8 mouse cellular contexts compared by ENCODE assay signal in the genomic region with DNA sequence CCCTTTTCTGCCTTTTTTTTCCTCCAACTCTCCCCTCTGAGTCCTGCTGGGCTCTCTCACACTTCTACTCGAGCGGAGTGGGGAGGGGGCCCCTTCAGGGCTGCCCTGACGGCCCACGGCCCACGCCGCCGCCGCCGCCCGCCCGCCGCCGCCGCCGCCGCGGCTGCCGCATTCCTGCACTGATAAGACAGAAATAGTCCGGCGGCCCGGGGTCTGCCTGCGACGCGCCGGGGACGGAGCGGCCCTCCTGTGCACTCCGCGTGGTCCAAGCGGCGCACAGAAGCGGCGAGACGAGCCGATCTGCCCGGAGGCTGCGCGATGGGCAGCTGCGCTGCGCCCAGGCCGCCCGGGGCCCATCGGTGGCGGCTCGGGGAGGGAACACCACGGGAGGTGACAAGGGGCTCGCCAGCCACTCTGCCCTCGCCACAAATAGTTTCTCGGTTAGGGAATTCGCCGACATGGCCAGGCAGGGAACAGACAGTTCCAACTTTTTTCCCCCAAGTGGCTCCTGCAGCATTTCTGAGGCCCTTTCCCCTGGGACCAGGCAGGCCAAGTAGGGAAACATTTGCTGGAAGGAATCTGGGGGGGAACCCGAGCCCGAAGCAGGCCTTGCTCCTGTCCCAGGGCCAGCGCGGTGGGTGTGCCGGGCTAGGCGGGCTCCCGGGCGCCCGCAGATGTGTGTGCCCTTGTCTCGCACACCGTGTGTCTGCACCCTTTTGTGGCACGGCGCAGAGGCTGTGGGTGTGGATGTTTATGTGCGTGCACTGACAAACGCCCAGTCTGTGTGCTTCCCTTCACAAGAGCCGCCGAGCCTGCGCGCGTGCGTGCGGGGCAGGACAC. TPM values are rescaled to one million over a fixed set of nuclear protein-coding genes. Genes with fewer than 3 reads are reported as not detected.
DNase-seq lines count a peak whose midpoint lies in the region; ATAC-seq and TF ChIP-seq lines count a peak whose summit lies in the region.

No protein-coding gene starts in this region.

- no peak for TF ChIP-seq CTCF in cortical plate, adult 2 months (IDR thresholded peaks at IDR 0.05; ENCODE audit: extremely low read depth, insufficient read depth, low read length)
- no peak for TF ChIP-seq CTCF in lung, embryonic 14.5 days (IDR thresholded peaks at IDR 0.05; ENCODE audit: low read depth)

- peak overlapping the region; percentile 89 for H3K9ac ChIP-seq in lung, embryonic 14.5 days

- peak; percentile 80 to 82 for DNase-seq in right cerebral cortex, postnatal 10 days (ENCODE audit: low spot score in 2 of 2)
- no peak for DNase-seq in right cerebral cortex, adult 18-20 months
- DNase-seq in heart, adult 18-20 months = peak; percentile 86 to 88
- peak; percentile 69 for DNase-seq in kidney, adult 11 months
- peak; percentile 88 for DNase-seq in lung, embryonic 14.5 days
- DNase-seq in ovary, postnatal 10 days (ENCODE audit: low spot score) = peak; percentile 68
- no peak for DNase-seq in spleen, postnatal 4 days (ENCODE audit: low spot score in 2 of 2)

- ATAC-seq in lung, embryonic 14.5 days (ENCODE audit: insufficient read depth) = peak; percentile 51

- peak overlapping the region; percentile 35 for H3K4me3 ChIP-seq in cortical plate, adult 2 months (ENCODE audit: insufficient read depth, low read length)
- H3K4me3 ChIP-seq in lung, embryonic 14.5 days (ENCODE audit: low read depth, low read length) = peak overlapping the region; percentile 73

- H3K27ac ChIP-seq in cortical plate, adult 2 months (ENCODE audit: insufficient read depth, low read length) = peak overlapping the region; percentile 57
- peak overlapping the region; percentile 100 for H3K27ac ChIP-seq in lung, embryonic 14.5 days (ENCODE audit: low read depth)

- under 1% methylated on average over 72 of the region's 73 CpGs for WGBS in lung, embryonic 14.5 days

- peak; percentile 55; the same call in 1 of the 2 replicates for TF ChIP-seq POLR2A in cortical plate, adult 2 months (IDR thresholded peaks at IDR 0.05; ENCODE audit: extremely low read depth, insufficient read depth, low read length)

- no peaks in the 10 kb centered on the region for H3K36me3 ChIP-seq in lung, embryonic 14.5 days (ENCODE audit: insufficient read depth)

- H3K27me3 ChIP-seq in lung, embryonic 14.5 days (ENCODE audit: insufficient read depth, low read length) = peaks cover 6% of the 10 kb centered on the region; the same call in 1 of the 2 replicates

- peaks cover 10% of the 10 kb centered on the region for H3K4me1 ChIP-seq in cortical plate, adult 2 months (ENCODE audit: control insufficient read depth, insufficient read depth, low read length)
- H3K4me1 ChIP-seq in lung, embryonic 14.5 days (ENCODE audit: insufficient read depth) = peaks cover 40% of the 10 kb centered on the region

- no peaks in the 10 kb centered on the region for H3K9me3 ChIP-seq in lung, embryonic 14.5 days (ENCODE audit: low read depth, low read length)

- H3K4me2 ChIP-seq in lung, embryonic 14.5 days = peak overlapping the region; percentile 94

RNA-seq across cellular contexts. Expression of a gene that starts 15.6 kb away (rescaled TPM):
- 55.1 and 62.2 TPM in 2 replicates for polyA plus RNA-seq in cortical plate, adult 2 months (2012; rRNA removed)
- 1 to 10 TPM; 5.8 to 6.9 TPM for total RNA-seq in heart, adult 18-20 months (2021)
- 12.2 and 14.2 TPM in 2 replicates for polyA plus RNA-seq in lung, embryonic 14.5 days (2014; fragmentation: Nextera tagmentation; extraction: Ambion mirVana)

RNA-seq across cellular contexts. Expression of a gene that starts 22.1 kb away (rescaled TPM):
- 97.8 and 97.9 TPM in 2 replicates for polyA plus RNA-seq in cortical plate, adult 2 months (2012; rRNA removed)
- 10 to 100 TPM; 56.5 to 59.8 TPM for total RNA-seq in heart, adult 18-20 months (2021)
- polyA plus RNA-seq in lung, embryonic 14.5 days (2014; fragmentation: Nextera tagmentation; extraction: Ambion mirVana) = 37.2 and 39.1 TPM in 2 replicates

RNA-seq across cellular contexts. Expression of a gene that starts 24.9 kb away (rescaled TPM):
- polyA plus RNA-seq in cortical plate, adult 2 months (2012; rRNA removed) = 83.6 and 87.1 TPM in 2 replicates
- total RNA-seq in heart, adult 18-20 months (2021) = 10 to 100 TPM; 53.5 to 54.9 TPM
- 119 and 120 TPM in 2 replicates for polyA plus RNA-seq in lung, embryonic 14.5 days (2014; fragmentation: Nextera tagmentation; extraction: Ambion mirVana)

RNA-seq across cellular contexts. Expression of a gene that starts 45.5 kb away (rescaled TPM):
- polyA plus RNA-seq in cortical plate, adult 2 months (2012; rRNA removed) = 0.04 and 0.11 TPM in 2 replicates
- not detected for total RNA-seq in heart, adult 18-20 months (2021)
- polyA plus RNA-seq in lung, embryonic 14.5 days (2014; fragmentation: Nextera tagmentation; extraction: Ambion mirVana) = not detected in 2 replicates

Comparison
In these comparisons a context has a peak if more than half of its experiments do, and no peak if none do; other contexts are left out.
1. DNase-seq: peak in right cerebral cortex, postnatal 10 days (2 of 2), heart, adult 18-20 months (2 of 2), kidney, adult 11 months (single experiment), lung, embryonic 14.5 days (single experiment) and ovary, postnatal 10 days (single experiment); none in right cerebral cortex, adult 18-20 months (single experiment) and spleen, postnatal 4 days (0 of 2).